Mouse (Mus musculus): ENCODE data around the gene Fcnb. TPM values are rescaled to one million over a fixed set of nuclear protein-coding genes. Genes with fewer than 3 reads are reported as not detected.

Fcnb gene
- polyA plus RNA-seq, 1 experiment: 0.85 TPM

GRCm38 (mm10) chr2:28036788-28037187 is 47.9 kb downstream of the Fcnb start:
- Histone ChIP-seq H3K27ac (ENCODE audit: control insufficient read depth, insufficient read depth, low read length) (no peak overlapping the region), H3K36me3 (ENCODE audit: control insufficient read depth, insufficient read depth, low read length) (no peaks in the 10 kb centered on the region), H3K27me3 (ENCODE audit: control insufficient read depth, insufficient read depth, low read length) (no peaks in the 10 kb centered on the region), H3K4me3 (ENCODE audit: control insufficient read depth, insufficient read depth, low read length) (no peak overlapping the region), H3K4me1 (replicated peaks; ENCODE audit: control insufficient read depth, insufficient read depth, low read length) (no peaks in the 10 kb centered on the region)
- 92% methylated on average over 13 of the region's 13 CpGs for WGBS
- TF ChIP-seq CTCF (IDR thresholded peaks at IDR 0.05; ENCODE audit: borderline replicate concordance, control insufficient read depth, extremely low read depth, insufficient read depth, low read length, poor library complexity) (no peak), POLR2A (IDR thresholded peaks at IDR 0.05; ENCODE audit: control insufficient read depth, extremely low read depth, insufficient read depth, low read length, poor library complexity) (no peak)
- no peak for DNase-seq

GRCm38 (mm10) chr2:28034011-28034710 is 50.5 kb downstream of the Fcnb start:
- no peak for DNase-seq
- H3K4me1 ChIP-seq (replicated peaks; ENCODE audit: control insufficient read depth, insufficient read depth, low read length): no peaks in the 10 kb centered on the region
- no peaks in the 10 kb centered on the region for H3K36me3 ChIP-seq (ENCODE audit: control insufficient read depth, insufficient read depth, low read length)
- 93% methylated on average over 13 of the region's 13 CpGs for WGBS
- TF ChIP-seq POLR2A (IDR thresholded peaks at IDR 0.05; ENCODE audit: control insufficient read depth, extremely low read depth, insufficient read depth, low read length, poor library complexity): no peak
- TF ChIP-seq CTCF (IDR thresholded peaks at IDR 0.05; ENCODE audit: borderline replicate concordance, control insufficient read depth, extremely low read depth, insufficient read depth, low read length, poor library complexity): no peak
- H3K27ac ChIP-seq (ENCODE audit: control insufficient read depth, insufficient read depth, low read length): no peak overlapping the region
- no peaks in the 10 kb centered on the region for H3K27me3 ChIP-seq (ENCODE audit: control insufficient read depth, insufficient read depth, low read length)
- no peak overlapping the region for H3K4me3 ChIP-seq (ENCODE audit: control insufficient read depth, insufficient read depth, low read length)

GRCm38 (mm10) chr2:28032469-28032868 is 52.2 kb downstream of the Fcnb start:
- no peaks in the 10 kb centered on the region for H3K27me3 ChIP-seq (ENCODE audit: control insufficient read depth, insufficient read depth, low read length)
- H3K36me3 ChIP-seq (ENCODE audit: control insufficient read depth, insufficient read depth, low read length): no peaks in the 10 kb centered on the region
- no peak for TF ChIP-seq CTCF (IDR thresholded peaks at IDR 0.05; ENCODE audit: borderline replicate concordance, control insufficient read depth, extremely low read depth, insufficient read depth, low read length, poor library complexity)
- TF ChIP-seq POLR2A (IDR thresholded peaks at IDR 0.05; ENCODE audit: control insufficient read depth, extremely low read depth, insufficient read depth, low read length, poor library complexity): no peak
- H3K27ac ChIP-seq (ENCODE audit: control insufficient read depth, insufficient read depth, low read length): no peak overlapping the region
- no peak overlapping the region for H3K4me3 ChIP-seq (ENCODE audit: control insufficient read depth, insufficient read depth, low read length)
- DNase-seq: no peak
- WGBS: 88% methylated on average over 11 of the region's 11 CpGs
- H3K4me1 ChIP-seq (replicated peaks; ENCODE audit: control insufficient read depth, insufficient read depth, low read length): no peaks in the 10 kb centered on the region

- H3K27me3 ChIP-seq (ENCODE audit: control insufficient read depth, insufficient read depth, low read length): no peaks in the 10 kb centered on the region
- WGBS: 89% methylated on average over 9 of the region's 9 CpGs
- no peak for DNase-seq
- TF ChIP-seq CTCF (IDR thresholded peaks at IDR 0.05; ENCODE audit: borderline replicate concordance, control insufficient read depth, extremely low read depth, insufficient read depth, low read length, poor library complexity): no peak
- TF ChIP-seq POLR2A (IDR thresholded peaks at IDR 0.05; ENCODE audit: control insufficient read depth, extremely low read depth, insufficient read depth, low read length, poor library complexity): no peak
- no peak overlapping the region for H3K27ac ChIP-seq (ENCODE audit: control insufficient read depth, insufficient read depth, low read length)
- no peaks in the 10 kb centered on the region for H3K36me3 ChIP-seq (ENCODE audit: control insufficient read depth, insufficient read depth, low read length)
- H3K4me1 ChIP-seq (replicated peaks; ENCODE audit: control insufficient read depth, insufficient read depth, low read length): no peaks in the 10 kb centered on the region
- H3K4me3 ChIP-seq (ENCODE audit: control insufficient read depth, insufficient read depth, low read length): no peak overlapping the region
Measured at GRCm38 (mm10) chr2:28031860-28032259, 52.8 kb downstream of the Fcnb start.

Other genes starting within 250 kb of the Fcnb start
- 3.8 and 4.1 TPM in 2 replicates for gene Col5a1, start 198.5 kb downstream of the Fcnb start, polyA plus RNA-seq (2012; rRNA removed)
- 9.8 TPM in 2 replicates for gene Olfm1, start 108.1 kb upstream of the Fcnb start, polyA plus RNA-seq (2012; rRNA removed)